Mouse (Mus musculus) 3134 (cell line): Measurements from ENCODE around the gene Pidd1.

Experiments
- DNase-seq: peaks from one replicate; pipeline ENCODE4 v3.0.0-alpha.2; 2011; ENCODE audit warnings: low spot score; ENCODE audit not compliant: insufficient read length; ENCODE audit errors: extremely low read depth

Pidd1 gene

GRCm38 (mm10) chr7:141474160-141474559, 30.3 kb upstream of the Pidd1 start:
- DNase-seq = no peak

GRCm38 (mm10) chr7:141472763-141473162, 28.9 kb upstream of the Pidd1 start:
- DNase-seq = no peak

GRCm38 (mm10) chr7:141472226-141472625, 28.4 kb upstream of the Pidd1 start:
- no peak for DNase-seq

- DNase-seq = no peak
These were observed 27.4 kb upstream of the Pidd1 start for GRCm38 (mm10) chr7:141471236-141471635.

GRCm38 (mm10) chr7:141470637-141470944, 26.8 kb upstream of the Pidd1 start:
- DNase-seq = peak; percentile 51

GRCm38 (mm10) chr7:141469901-141470636, 26.2 kb upstream of the Pidd1 start:
- no peak for DNase-seq

GRCm38 (mm10) chr7:141469352-141469751, 25.5 kb upstream of the Pidd1 start:
- peak; percentile 55 for DNase-seq

- peak; percentile 84 for DNase-seq
These were observed 24.8 kb upstream of the Pidd1 start for GRCm38 (mm10) chr7:141468522-141469211.

- peak; percentile 52 for DNase-seq
These were observed 24.3 kb upstream of the Pidd1 start for GRCm38 (mm10) chr7:141468164-141468521.

GRCm38 (mm10) chr7:141467230-141468030, 23.6 kb upstream of the Pidd1 start, which contains the start of gene Cd151:
Gene Cd151 (plus strand): TSS chr7:141467392.
- peak; percentile 94 for DNase-seq

GRCm38 (mm10) chr7:141466607-141467148, 22.9 kb upstream of the Pidd1 start:
- no peak for DNase-seq

- DNase-seq = peak; percentile 81
These were observed 22.2 kb upstream of the Pidd1 start for GRCm38 (mm10) chr7:141466045-141466394.

- peak; percentile 74 for DNase-seq
These were observed 21.7 kb upstream of the Pidd1 start for GRCm38 (mm10) chr7:141465388-141466044.

GRCm38 (mm10) chr7:141464603-141465201, 20.9 kb upstream of the Pidd1 start:
- no peak for DNase-seq

- DNase-seq = no peak
These were observed 20.2 kb upstream of the Pidd1 start for GRCm38 (mm10) chr7:141463824-141464602.

- no peak for DNase-seq
These were observed 18.6 kb upstream of the Pidd1 start for GRCm38 (mm10) chr7:141462333-141462821.

- no peak for DNase-seq
These were observed 17.9 kb upstream of the Pidd1 start for GRCm38 (mm10) chr7:141461521-141462332.

- no peak for DNase-seq
These were observed 16.7 kb upstream of the Pidd1 start, which contains the start of gene Cracr2b for GRCm38 (mm10) chr7:141460391-141461113. Gene Cracr2b (plus strand): TSS chr7:141461094.
